Mouse (Mus musculus) kidney, adult 18-20 months (tissue): ENCODE measurements around the gene 2010005H15Rik.
"Not testable (repeated sequence)": the region's sequence is repeated elsewhere in the genome, so short reads cannot be mapped to it uniquely, and the experiment has no call there.

Experiments
- DNase-seq: peaks from one replicate; pipeline ENCODE4 v3.0.0; 2021

The 2010005H15Rik gene

DNA sequence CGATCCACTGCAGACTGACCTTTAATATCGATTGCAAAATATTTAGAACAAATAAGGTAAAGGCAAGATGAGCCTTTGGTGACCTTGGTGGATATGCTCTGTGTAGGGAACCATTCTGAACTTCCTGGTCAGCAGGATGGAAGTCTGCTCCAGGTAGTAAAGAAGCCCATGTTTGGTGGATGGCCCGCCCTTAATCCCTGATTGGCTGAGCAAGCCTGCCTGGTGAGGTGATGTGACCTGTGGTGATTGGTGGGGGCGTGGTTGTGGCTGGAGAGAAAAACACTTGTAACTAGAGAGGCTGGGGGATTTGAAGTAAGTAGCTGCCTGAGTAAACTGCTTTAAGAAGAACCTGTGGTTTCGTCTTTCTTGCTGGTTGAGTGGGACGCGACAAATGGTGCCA is at the start of gene 2010005H15Rik:
Gene 2010005H15Rik, plus strand, starts transcription at position 301 of the 400 bp plus-strand sequence.
- DNase-seq, result not testable (repeated sequence)

DNA sequence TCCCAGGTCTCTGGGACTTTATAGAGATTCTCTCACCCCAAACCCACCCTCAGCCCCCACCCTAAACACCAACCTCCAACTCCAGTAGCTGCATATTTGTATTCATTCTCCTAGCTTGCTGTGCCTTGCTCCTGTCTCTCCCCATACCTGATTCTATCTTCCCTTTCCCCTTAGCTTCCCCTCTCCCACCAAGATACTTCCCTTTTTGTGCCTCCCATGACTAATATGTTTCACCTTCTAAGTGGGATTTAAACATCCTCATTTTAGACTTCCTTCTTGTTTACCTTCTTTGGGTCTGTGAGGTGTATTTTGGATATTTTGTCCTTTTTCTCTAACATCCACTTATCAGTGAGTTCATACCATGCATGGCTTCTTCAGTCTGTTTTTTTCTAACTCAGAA is 45.2 kb upstream of the 2010005H15Rik start:
- no peak for DNase-seq

DNA sequence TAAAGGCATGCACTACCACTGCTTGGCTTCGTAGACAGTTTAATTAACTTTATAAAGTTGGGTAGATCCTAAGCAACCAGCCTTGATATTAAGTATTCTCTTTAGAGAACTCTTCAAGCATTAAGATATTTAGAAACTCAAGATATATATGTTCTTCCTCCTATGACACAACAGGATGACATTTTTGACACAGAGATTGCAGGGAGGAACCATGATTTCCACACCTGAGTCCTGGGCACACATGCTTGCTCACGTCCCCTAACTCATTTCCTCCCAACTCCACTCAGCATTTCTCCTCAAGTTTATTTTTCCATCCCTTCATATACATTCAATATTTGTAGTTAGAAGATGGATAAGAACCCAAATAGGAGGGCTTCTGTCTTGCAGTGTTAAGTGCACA is 41.4 kb upstream of the 2010005H15Rik start:
- DNase-seq, result no peak

DNA sequence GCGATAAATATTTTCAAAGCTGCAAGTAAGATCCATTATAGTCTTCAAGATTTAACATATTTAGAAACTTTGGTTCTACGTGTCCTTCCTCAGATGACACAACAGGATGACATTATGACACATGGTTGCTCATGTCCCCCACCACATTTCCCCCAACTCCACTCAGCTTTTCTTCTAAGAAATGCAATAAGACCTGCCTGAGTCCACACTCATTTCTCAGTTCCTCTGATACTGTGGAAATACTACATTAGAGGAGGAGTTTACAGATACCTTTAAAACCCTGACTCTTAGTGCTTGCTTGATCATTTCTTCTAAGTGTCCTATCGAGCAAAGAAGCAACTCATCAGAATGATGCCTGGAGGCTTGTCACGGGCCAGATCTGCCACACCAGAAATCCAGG is 37.4 kb upstream of the 2010005H15Rik start, which contains the start of gene Gm5483:
Gene Gm5483, plus strand, starts transcription at position 301 of the 400 bp plus-strand sequence.
- not testable (repeated sequence) for DNase-seq

DNA sequence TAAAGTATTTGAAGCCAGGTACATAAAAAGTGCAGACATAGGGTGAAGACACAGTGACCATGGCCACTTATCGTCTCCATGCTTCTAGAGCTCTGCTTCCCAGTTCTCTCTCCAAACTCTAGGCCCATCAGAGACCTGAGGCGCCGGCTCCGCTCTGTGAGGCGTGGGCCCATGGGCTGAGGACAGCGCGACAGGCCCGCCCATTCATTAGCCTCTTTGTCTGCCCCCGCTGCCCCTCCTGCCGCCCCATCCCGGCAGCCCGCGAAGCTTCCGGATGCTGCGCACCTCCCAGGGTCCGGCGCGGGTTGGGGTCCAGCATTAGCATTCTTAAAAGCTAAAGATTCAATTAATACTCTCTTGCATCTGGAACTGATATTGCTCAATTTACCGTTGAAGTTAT is 22.0 kb upstream of the 2010005H15Rik start:
- no peak for DNase-seq

DNA sequence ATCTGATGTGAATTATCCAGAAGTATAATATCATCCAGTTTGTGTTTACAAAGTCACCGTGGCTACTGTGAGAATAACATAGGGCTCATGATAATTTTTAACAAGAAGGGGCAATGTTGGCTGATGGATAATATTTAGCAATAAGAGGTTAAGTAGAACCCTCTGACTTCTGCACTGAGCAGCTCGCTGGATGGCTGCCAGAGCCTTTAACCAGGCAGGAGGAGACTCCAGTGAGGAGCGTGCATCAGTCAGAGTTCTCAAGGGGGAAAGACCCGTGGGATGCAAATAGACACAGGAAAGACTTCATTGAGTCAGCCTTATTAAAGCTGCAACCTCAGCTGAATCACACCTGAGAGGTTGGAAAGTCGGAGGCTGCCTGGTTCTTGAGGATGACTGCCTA is 17.4 kb upstream of the 2010005H15Rik start:
- DNase-seq, result peak; percentile 41

DNA sequence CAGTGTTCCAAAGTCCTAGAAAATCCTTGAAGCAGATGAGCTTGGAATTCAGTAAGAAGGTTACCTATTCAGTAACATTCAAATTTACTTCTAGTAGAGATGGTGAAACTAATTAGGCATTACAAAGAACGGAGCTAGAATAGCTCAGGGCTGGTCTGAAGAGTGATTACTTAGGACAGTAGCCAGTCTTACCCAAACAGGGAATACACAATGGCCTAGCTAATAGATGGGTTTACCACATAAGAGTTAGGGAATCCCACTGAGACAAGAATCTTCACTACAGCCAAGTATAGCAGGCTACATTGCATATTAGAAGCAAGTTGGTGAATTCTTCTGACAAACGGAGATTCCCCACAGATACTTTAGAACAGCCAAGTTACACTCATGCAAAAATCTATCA is 15.6 kb upstream of the 2010005H15Rik start:
- DNase-seq, result not testable (repeated sequence)

DNA sequence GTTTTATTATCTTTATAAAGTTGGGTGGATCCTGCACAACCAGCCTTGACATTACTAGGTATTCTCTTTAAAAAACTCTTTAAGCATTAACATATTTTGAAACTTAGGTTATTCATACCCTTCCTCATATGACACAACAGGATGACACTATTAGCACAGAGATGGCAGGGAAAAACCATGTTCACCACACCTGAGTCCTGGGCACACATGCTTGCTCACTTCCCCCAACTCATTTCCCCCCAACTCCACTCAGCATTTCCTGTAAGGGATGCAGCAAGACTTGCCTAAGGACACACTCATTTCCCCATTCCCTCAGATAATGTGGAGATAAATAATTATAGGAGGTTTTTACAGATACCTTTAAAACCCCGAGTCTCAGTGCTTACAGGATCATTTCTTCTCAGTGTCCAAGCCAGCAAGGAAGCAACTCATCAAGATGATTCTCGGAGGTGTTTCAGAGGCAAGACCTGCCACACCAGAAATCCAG is 11.3 kb upstream of the 2010005H15Rik start, which contains the start of gene Gm5416:
Gene Gm5416, plus strand, starts transcription at position 437 of the 487 bp plus-strand sequence.
- DNase-seq, result no peak

DNA sequence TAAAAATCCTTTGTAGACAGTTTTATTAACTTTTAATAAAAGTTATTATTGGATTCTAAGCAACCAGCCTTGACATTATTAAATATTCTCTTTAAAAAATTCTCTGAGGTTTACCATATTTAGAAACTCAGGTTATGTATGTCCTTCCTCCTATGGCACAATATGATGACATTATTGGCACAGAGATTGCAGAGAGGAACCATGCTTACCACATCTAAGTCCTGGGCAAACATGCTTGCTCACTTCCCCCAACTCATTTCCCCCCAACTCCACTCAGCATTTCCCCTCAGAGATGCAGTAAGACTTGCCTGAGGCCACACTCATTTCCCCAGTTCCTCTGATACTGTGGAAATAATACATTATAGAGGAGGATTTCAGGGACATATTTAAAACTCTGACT is 39.3 kb downstream of the 2010005H15Rik start:
- not testable (repeated sequence) for DNase-seq

DNA sequence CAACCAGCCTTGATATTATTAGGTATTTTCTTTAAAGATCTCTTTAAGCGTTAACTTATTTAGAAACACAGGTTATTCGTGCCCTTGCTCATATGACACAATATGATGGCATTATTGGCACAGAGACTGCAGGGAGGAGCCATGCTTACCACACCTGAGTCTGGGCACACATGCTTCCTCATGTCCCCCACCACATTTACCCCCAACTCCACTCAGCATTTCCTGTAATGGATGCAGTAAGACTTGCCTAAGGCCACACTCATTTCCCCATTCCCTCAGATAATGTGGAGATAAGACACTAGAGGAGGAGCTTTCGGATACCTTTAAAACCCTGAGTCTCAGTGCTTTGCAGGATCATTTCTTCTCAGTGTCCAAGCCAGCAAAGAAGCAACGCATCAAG is 55.5 kb downstream of the 2010005H15Rik start, which contains the start of gene Stfa1:
Gene Stfa1, plus strand, starts transcription at position 156 of the 400 bp plus-strand sequence.
- DNase-seq, result not testable (repeated sequence)

DNA sequence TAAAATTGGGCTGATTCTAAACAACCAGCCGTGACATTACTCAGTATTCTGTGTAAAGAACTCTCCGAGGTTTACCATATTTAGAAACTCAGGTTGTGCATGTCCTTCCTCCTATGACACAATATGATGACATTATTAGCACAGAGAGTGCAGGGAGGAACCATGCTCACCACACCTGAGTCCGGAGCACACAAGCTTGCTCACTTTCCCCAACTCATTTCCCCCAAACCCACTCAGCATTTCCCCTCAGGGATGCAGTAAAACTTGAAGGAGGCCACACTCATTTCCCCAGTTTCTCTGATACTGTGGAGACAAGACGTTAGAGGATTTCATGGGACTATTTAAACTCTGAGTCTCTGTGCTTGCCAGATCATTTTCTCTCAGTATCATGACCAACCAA is 67.9 kb downstream of the 2010005H15Rik start:
- DNase-seq, result no peak
